Mouse (Mus musculus): ENCODE data around the gene Trappc1. TPM values are rescaled to one million over a fixed set of nuclear protein-coding genes. Genes with fewer than 3 reads are reported as not detected.
"Not testable (repeated sequence)": the region's sequence is repeated elsewhere in the genome, so short reads cannot be mapped to it uniquely, and the experiment has no call there.

The Trappc1 gene
- 10 to 100 TPM; 63.4 to 70.8 (median 67.0) TPM for total RNA-seq (2022)

DNA sequence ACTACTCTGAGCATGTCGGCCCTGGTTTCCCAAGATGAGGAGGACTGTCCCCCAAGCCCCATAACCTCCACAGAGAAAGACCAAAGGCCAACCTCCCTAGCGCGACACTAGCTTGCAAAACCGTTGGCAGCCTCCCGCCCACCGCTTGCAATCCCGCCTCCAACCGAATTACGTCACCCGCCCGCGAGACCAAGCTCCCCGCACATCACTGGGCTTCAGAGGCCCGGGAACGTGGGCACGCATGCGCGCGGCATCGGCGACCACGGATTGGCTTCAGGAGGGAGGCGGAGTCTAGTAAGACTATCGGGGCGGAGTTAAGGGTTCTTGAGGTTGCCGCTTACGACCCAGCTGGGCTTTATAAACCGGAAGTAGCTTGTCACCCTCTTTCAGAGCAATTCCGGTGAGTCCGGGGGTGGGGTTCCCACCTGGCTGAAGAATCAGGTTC, at the start of gene Trappc1, which contains the start of gene Cntrob:
Trappc1 (plus strand) TSS at position 314 of the 445 bp plus-strand sequence.
Cntrob (minus strand) TSS at position 109 of the 445 bp plus-strand sequence.
- peak; percentile 100 for DNase-seq

DNA sequence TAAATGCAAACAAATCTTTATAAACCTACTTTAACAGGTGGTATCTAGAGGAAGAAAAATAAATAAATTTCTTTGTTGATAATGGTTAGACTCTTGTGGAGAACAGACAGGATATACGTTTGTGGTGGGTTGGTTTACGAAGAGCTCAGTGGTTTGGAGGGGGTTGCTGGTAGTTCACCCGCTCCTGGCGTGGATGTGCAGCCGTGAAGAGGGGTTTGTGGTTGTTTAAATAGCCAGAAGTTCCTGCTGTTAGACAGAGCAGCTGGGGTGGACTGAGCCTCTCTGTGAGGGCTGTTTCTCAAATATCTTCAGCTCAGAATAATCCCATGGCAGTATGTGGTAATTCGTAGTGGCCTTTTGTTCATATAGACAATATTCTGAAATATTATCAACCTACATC, 48.1 kb upstream of the Trappc1 start:
- no peak for DNase-seq

DNA sequence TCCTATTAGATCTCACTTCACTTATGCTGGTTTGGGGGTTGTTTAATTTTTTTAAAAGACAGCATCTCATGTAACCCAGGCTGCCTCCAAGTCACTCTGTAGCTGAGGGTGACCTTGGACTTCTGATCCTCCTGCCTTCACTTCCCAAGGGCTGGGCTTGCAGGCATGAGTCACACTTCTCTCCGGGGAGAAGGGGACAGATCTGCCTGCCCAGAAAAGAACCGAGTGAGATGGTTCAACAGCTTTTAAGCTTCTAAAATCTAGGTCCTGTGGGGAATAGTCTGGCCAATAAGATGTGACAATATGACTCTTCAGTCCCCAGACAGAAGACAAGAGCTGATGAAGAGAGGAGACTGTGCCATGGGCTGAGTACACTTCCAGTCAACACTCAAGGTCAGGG, 47.7 kb upstream of the Trappc1 start:
- peak; percentile 61 for DNase-seq

DNA sequence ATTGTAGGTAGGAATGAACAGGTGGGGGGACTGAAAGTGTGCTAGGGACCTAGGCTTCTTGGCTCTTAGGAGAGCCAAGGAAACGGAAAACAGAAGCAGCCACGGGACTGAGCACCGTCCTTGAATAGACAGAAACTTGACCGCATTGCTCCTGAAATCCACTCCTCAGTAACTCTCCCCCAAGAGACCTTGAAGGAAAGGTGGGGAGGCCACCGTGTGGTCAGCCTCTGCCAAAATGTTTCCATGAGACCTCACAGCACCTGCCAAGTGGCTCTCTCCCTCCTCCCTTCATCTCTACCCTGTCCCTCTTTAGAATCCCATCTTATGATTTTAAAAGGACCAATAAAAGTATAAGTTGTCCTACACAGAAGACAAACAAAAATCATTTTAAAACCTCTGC, 46.5 kb upstream of the Trappc1 start:
- no peak for DNase-seq

DNA sequence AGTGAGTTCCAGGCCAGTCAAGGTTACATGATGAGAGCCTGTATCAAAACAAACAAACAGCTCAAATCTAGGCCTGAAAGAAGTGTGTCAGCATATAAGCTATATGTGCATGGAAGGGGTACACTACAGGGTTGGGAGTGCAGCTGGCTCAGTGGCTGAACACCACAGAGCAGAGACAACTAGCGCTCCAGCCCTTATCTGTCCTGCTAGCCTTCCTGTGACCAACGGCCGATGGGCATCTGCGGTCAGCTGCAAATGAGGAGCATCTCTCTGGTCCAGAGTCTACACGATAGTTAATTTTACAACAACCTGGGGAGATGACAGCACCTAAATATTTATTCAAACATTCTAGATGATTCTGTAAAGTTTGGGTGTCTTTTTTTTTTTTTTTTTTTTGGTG, 32.7 kb upstream of the Trappc1 start:
- no peak for DNase-seq

DNA sequence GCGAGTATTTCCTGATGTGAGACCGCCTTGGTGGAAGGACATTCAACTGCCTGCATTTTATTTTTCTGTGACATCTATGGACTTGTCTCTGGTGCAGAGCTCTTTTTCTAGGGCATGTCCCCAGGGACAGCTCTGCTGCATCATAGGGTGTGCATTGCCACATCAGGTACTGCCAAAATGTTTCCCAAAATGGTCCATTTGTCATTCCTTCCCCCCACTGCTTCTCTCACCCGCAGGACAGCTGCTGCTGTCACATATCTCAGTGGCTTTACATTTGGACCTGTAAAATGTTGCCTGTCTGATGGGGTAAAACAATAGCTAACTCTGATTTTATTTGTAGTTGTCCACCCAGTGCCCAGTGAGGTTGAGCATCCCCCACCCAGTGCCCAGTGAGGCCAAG, 28.5 kb upstream of the Trappc1 start:
- no peak for DNase-seq

DNA sequence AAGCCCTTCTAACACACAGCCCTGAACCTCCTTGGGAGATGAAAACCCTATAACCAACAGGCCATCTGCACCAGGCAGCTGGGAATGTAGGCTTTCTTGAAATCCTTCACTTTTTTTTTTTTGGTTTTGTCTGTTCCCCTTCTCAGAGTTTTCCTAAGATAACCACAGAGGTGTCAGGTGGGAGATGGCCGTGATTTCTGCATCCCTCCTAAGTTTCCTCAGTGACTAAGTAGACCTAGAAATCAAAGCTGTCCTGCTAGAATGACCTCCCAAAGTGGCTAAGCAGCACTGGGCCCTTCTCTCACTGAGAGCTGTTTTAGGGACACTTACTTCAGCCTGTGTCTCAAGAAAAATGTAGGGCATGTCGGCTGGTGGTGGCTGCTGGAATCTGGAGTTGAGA, 26.0 kb upstream of the Trappc1 start:
- no peak for DNase-seq

DNA sequence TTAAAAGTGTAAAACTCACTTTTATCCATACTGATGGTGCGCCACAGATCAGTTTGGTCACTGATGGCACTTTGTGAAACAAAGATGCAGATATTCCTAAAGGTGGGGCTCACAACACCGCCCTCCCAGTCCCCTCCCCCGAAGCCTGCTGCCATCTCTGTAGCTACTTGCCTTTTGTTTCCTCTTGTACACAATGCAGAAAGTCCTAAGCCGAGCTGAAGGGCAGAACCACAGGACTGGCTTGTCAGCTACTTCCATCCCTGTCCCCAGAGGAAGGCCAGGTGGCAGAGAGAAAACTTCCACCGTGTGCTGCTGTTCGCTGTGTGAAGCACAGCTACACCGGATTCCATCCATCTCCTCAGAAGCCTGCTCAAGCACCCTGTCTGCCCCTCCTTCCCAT, 25.5 kb upstream of the Trappc1 start:
- no peak for DNase-seq

DNA sequence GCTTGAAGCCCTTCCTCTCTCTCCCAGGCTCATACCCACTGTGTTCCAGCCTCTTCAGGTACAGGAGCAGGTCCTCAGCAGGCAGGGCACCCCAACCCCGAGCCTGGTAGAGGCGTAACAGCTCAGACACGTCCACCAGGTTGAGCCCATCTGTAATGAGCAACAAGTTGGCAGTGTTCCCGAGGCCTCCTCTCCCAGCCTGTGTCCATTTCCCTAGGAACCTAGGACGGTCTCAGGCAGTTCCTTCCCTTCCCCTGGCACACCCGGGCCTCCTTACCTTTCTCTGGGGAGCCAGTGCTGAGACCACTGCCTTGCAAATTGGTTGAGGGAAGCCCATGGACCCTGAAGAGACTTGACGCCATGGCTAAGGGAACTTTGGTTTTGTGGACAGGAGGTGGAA, 21.0 kb upstream of the Trappc1 start:
- no peak for DNase-seq

DNA sequence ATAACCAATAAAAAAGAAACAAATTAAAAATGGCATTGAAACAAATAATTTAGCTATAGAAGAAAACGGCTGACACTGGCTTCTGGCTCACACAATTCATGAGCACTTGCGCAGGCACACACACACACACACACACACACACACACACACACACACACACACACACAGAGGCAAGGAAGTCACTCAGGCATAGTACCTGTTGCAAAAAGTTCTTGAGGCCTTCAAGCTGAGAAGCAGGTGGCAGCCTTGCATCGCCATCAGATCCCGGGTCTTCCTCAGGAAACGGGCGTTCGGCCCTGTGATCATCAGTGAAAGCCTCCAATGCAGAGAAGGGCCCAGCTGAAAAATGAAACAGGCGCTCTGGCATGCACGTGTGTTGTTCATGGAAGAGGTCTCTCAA, 18.5 kb upstream of the Trappc1 start:
- no peak for DNase-seq

DNA sequence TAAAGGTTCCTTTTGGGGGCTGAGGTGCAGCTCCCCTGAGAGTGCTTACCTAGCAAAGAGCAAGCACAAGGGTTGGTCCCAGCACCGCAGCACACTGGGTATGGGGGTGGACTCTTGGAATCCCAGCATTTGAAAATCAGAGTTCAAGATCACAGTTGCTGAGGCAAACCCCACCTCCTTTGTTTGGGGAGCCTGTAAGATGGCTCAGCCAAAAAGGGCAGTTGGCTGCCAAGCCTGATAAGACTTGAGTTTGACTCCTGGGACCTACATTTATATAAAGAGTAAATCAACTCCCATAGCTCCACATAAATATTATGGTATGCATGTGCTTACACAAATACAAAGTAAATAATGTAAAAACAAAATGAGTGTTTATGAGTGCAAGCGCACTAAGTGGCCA, 17.7 kb upstream of the Trappc1 start:
- DNase-seq = no peak

DNA sequence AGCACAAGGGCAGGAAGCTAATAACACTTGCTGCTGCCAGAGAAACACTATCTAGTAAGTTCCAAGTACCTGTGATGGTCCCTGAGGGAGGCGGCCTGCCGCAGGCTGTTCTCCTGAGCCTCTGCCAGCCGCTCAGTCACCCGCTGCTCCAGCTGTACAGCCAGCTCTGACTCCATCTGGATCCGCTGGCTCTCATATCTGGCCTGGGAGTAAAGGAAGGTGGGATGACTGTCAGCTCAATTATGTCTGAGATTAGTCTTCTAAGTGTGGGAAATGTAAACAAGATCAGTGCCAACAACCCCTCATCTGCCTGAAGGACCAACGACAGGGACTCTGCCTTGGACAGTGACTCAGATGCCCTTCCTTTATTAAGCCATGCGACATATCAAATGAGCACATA, 12.5 kb upstream of the Trappc1 start:
- DNase-seq = no peak

DNA sequence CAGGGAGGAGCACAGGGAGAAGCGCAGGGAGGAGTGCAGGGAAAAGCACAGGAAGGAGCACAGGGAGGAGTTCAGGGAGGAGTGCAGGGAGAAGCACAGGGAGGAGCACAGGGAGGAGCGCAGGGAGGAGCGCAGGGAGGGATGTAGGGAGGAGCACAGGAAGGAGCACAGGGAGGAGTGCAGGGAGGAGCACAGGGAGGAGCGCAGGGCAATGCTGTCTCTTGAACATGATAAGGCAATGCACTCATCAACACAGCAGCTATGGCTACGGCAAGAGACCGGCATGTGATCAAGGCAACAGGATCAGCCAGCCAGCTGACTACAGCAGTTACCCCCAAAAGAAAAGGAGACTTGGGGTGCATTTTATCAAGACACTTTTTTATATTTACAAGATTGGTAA, 7.4 kb upstream of the Trappc1 start:
- DNase-seq = no peak

DNA sequence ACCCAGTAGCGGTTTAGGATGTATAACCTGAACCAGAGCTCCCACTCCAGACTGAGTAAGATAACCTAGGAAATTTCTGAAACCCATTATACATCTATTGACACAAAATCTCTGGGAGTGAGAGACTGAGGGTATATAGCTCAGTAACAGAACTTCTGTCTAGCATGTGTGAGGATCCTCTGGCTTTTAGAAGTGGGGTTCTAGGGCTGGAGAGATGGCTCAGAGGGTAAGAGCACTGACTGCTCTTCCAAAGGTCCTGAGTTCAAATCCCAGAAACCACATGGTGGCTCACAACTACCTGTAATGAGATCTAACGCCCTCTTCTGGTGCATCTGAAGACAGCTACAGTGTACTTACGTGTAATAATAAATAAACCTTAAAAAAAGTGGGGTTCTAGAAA, 5.8 kb upstream of the Trappc1 start:
- DNase-seq = not testable (repeated sequence)

DNA sequence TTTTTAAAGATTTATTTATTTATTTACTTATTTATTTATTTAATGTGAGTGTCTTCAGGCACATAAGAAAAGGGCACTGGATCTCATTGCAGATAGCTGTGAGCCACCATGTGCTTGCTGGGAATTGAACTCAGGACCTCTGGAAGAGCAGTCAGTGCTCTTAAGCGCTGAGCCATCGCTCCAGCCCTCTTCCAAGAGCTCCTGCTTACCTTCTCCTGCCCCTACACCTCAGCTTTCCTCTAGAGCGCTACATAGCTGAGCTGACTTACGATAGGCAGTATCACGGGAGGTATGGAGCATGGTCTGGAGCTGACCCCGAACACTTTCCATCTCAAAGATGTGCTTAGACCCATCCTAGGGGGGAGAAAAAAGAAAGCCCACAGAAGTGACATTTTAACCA, 2.2 kb upstream of the Trappc1 start:
- DNase-seq = no peak

DNA sequence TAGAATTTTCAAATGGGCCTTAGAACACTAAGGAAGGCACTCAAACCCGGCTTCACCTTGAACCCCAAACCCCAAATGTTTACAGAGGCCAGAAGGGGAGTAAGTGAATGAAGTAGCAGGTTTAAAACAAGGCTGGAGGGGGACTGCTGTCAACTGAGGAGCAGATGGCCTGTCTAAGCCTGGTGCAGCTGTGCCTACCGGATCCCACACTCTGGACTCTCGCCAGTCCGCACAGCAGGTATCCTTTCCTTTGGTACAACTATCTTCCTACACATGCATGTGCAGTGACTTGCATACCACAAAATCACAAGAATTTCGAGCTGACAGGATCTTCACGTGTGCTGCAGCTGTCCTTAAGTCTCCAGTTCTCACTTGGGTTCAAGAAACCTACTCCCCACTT, 1.8 kb upstream of the Trappc1 start:
- DNase-seq = no peak

DNA sequence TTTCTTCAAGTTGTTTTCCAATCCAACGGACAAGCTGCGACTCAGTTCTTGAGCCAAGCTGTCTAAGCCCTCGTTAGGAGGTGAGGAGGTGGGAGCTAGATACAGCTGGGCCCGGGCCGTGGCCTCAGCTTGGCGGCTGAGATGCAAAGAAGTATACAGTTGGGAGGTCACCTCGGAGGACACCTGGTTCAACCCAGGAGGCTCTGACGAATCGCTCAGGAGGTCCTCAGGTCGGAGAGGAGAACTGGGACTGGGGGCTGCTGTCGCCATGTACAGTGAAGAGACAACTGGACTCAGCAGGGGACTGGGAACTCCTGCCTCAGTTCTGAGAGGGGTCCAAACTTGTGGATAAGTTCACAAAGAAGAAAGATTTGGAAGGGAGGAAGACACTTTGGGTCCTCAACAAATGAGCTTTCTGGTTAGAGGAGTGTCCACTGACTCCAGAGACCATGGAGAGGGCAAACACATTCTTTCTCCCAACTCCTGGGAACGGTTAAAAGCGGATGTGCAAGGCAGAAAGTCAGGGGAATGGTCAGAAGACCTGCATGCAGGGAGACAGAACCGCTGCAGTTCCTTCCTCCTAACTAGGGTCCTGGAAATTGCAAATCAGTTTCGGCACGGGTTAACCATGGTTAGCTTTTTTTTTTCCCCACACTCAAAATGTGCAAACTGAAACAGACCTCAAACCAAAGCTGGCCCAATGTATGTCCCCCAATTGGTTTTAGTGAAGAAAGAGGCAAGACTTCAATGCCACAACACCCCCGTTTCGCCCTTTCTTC, 898 bp upstream of the Trappc1 start:
- no peak for DNase-seq

DNA sequence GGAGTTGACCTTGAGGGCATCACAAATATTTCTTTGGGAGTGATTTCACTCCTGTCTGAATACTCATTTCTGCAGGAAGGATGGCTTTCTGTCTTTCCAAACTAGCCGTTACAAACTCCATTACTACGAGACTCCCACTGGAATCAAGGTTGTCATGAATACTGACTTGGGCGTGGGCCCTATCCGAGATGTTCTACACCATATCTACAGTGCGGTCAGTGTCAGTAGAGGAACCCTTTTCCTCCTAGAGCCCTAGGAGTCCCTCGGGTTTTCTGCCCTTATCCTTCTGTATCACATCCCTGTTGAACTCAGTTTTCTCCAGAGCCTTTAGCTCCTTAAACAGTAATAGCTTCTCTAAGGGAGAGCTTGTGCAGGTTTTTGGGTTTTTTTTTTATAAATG, 969 bp downstream of the Trappc1 start:
- no peak for DNase-seq

DNA sequence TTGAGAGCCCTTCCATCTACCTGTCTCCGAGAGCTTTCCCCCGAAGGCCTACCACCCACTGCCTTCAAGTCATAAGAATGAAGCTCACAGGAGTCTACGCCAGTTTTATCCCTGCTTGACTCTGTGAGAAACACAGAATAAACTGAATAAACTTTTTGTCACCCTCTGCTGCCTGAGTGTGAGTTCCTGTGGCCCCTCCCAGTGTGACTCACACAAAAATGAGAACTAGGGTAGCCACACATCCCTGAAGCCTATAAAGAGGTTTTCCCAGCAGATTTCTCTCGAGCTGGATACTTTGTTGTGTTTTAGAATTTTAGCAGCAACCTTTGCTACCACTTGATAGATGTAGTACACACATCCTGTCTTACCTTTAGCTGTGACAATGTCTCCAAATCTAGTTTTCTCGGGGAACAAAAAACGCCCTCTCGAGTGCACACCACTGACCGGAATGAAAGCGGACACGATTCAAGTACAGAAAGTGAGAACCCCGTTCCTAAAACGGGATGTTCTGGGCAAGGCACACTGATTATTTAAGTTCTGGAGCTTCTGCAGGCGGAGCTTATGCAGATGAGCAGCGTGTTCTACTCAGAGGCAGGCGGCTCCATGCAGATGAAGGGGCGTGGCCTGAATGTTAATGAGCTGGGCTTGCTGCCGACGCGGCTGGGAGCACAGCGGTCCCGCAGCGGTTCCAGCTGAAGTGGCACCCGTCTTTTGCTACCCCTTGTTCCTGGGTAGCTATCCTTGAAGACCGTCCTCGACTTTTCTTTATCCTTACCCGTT, 2.0 kb downstream of the Trappc1 start, which contains the start of gene Kcnab3:
Kcnab3 (plus strand) TSS at position 631 of the 780 bp plus-strand sequence.
- peak; percentile 83 for DNase-seq

DNA sequence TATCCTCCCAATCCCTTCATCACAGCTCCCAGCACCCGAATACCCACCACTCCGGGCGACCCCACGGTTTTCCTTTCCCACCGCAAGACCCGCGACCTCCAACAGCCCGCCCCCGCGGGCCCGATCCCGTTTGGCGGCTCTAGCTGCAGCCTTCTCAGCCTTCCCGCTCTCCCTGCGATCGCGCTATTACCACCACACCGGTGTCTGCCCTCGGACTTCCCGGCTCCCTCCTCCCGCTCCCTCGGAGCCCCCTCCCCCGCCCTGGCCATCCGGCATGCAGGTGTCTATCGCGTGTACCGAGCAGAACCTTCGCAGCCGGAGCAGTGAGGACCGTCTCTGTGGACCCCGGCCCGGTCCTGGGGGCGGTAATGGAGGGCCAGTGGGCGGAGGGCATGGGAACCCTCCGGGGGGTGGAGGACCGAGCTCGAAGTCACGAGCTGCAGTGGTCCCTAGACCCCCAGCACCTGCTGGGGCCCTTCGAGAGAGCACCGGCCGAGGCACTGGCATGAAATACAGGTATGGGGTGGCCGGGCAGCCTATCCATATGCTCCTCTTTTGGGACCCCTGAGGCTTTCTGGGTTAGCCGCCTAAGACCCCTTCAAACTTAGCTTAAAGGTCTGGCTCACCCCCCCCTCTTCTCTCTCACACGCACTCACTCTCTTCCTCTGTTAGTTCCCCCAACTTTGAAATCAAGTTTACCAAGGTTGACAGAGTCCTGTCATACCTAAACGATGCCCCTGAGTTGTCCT, 2.8 kb downstream of the Trappc1 start:
- DNase-seq = no peak

DNA sequence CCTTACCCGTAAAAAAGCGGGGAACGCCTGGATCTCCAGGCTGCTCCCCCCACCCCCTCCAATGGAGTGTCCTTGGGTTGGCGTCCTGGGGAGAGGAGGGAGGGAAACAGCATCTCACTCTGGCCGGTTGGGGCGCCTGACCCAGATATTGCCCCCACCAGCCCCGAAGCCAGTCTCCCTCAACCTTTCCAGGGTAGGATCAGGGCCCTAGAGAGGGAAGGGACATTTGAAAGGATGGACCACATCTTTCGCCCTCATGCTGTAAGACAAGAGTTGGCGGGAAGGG, 3.3 kb downstream of the Trappc1 start:
- no peak for DNase-seq

DNA sequence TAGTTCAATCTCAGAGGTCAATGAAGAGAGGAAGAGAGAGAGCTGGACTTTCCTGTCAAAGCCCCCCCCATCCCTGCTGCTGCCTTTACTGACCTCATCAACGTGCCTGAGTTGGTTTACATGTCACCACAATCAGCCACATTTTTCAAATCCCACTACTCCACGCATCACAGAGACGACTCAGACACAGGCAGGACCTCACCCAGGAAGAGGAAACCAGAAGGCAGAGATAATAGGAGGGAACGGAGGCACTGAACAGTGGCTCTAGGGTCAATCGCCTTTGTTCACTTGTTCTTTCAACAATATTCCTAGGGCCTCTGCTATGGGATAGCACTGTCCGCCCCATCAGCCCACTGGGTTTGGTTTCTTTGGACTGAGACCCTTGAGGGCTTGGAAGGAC, 3.9 kb downstream of the Trappc1 start:
- no peak for DNase-seq

DNA sequence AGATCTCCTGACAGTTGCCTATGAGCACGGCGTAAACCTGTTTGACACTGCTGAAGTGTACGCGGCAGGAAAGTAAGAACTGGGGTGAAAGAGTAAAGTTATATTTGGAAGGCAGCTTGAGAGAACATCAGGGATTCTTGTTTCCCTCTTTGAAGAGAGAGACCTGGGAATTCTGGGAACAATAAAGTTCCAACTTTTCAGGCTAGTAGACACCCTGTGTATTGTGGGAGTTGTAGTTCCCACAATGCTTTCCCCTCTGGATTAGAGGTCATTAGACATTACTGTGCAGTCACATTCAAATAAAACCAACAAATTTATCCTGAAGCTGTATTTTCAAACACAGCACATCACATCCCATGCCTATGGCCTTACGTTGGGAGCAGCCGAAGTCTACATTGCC, 4.7 kb downstream of the Trappc1 start:
- DNase-seq = no peak
